Mouse (Mus musculus): ENCODE measurements around the gene Mta3. TPM values are rescaled to one million over a fixed set of nuclear protein-coding genes. Genes with fewer than 3 reads are reported as not detected.
A peak's percentile ranks its signal among the peaks of the same experiment; 100 is the strongest.

Mta3 gene
- 42.4 and 44.6 TPM in 2 replicates for polyA plus RNA-seq (2014; fragmentation: Nextera tagmentation; extraction: Ambion mirVana)

GRCm38 (mm10) chr17:83706116-83706593 lies at the start of gene Mta3:
Gene Mta3 (plus strand): TSS chr17:83706163.
- ATAC-seq (ENCODE audit: insufficient number of reproducible peaks, low FRiP score, low TSS enrichment, low read depth) (peak; percentile 61), DNase-seq (ENCODE audit: low spot score) (peak; percentile 72)
- WGBS: under 1% methylated on average over 20 of the region's 56 CpGs
- no peaks in the 10 kb centered on the region for H3K9me3 ChIP-seq (ENCODE audit: control insufficient read depth, low read length)
- H3K9ac ChIP-seq (ENCODE audit: low read length): peak within 1 kb of the TSS; percentile 95
- peak within 1 kb of the TSS; percentile 86 for H3K4me2 ChIP-seq (ENCODE audit: low read depth, severe bottlenecking)
- H3K27ac ChIP-seq (replicated peaks; ENCODE audit: low read depth, low read length): peak within 1 kb of the TSS; percentile 91
- H3K4me3 ChIP-seq (ENCODE audit: low read depth, low read length): peak within 1 kb of the TSS; percentile 83
- H3K36me3 ChIP-seq (ENCODE audit: control insufficient read depth, insufficient read depth, low read length): peaks cover 3% of the 10 kb centered on the region; the same call in 1 of the 2 replicates
- no peaks in the 10 kb centered on the region for H3K27me3 ChIP-seq (ENCODE audit: control insufficient read depth, insufficient read depth, low read length)
- H3K4me1 ChIP-seq (ENCODE audit: control insufficient read depth, insufficient read depth, low read length): 0 out of 2 replicates have a peak, but pooled peaks cover 5% of the 10 kb centered on the region

GRCm38 (mm10) chr17:83657375-83657774 lies 48.6 kb upstream of the Mta3 start:
- H3K36me3 ChIP-seq (ENCODE audit: control insufficient read depth, insufficient read depth, low read length): no peaks in the 10 kb centered on the region
- DNase-seq (ENCODE audit: low spot score) (no peak), ATAC-seq (ENCODE audit: insufficient number of reproducible peaks, low FRiP score, low TSS enrichment, low read depth) (no peak)
- 71% methylated on average over 9 of the region's 9 CpGs for WGBS
- H3K27ac ChIP-seq (replicated peaks; ENCODE audit: low read depth, low read length): no peak overlapping the region
- 0 out of 2 replicates have a peak, but pooled peaks cover 3% of the 10 kb centered on the region for H3K4me1 ChIP-seq (ENCODE audit: control insufficient read depth, insufficient read depth, low read length)
- H3K4me3 ChIP-seq (ENCODE audit: low read depth, low read length): no peak overlapping the region
- no peak overlapping the region for H3K9ac ChIP-seq (ENCODE audit: low read length)
- no peaks in the 10 kb centered on the region for H3K9me3 ChIP-seq (ENCODE audit: control insufficient read depth, low read length)
- no peak overlapping the region for H3K4me2 ChIP-seq (ENCODE audit: low read depth, severe bottlenecking)
- H3K27me3 ChIP-seq (ENCODE audit: control insufficient read depth, insufficient read depth, low read length): no peaks in the 10 kb centered on the region

GRCm38 (mm10) chr17:83658943-83659342 lies 47.0 kb upstream of the Mta3 start:
- Histone ChIP-seq H3K9me3 (ENCODE audit: control insufficient read depth, low read length) (no peaks in the 10 kb centered on the region), H3K4me3 (ENCODE audit: low read depth, low read length) (no peak overlapping the region), H3K4me1 (ENCODE audit: control insufficient read depth, insufficient read depth, low read length) (0 out of 2 replicates have a peak, but pooled peaks cover 3% of the 10 kb centered on the region), H3K36me3 (ENCODE audit: control insufficient read depth, insufficient read depth, low read length) (no peaks in the 10 kb centered on the region), H3K27ac (replicated peaks; ENCODE audit: low read depth, low read length) (no peak overlapping the region), H3K27me3 (ENCODE audit: control insufficient read depth, insufficient read depth, low read length) (no peaks in the 10 kb centered on the region), H3K9ac (ENCODE audit: low read length) (no peak overlapping the region), H3K4me2 (ENCODE audit: low read depth, severe bottlenecking) (no peak overlapping the region)
- DNase-seq (ENCODE audit: low spot score): no peak
- WGBS: 70% methylated on average over 1 of the region's 1 CpGs
- ATAC-seq (ENCODE audit: insufficient number of reproducible peaks, low FRiP score, low TSS enrichment, low read depth): no peak

- no peaks in the 10 kb centered on the region for H3K9me3 ChIP-seq (ENCODE audit: control insufficient read depth, low read length)
- ATAC-seq (ENCODE audit: insufficient number of reproducible peaks, low FRiP score, low TSS enrichment, low read depth) (no peak), DNase-seq (ENCODE audit: low spot score) (no peak)
- 45% methylated on average over 8 of the region's 8 CpGs for WGBS
- H3K4me2 ChIP-seq (ENCODE audit: low read depth, severe bottlenecking): no peak overlapping the region
- no peak overlapping the region for H3K9ac ChIP-seq (ENCODE audit: low read length)
- no peaks in the 10 kb centered on the region for H3K27me3 ChIP-seq (ENCODE audit: control insufficient read depth, insufficient read depth, low read length)
- no peaks in the 10 kb centered on the region for H3K4me1 ChIP-seq (ENCODE audit: control insufficient read depth, insufficient read depth, low read length)
- no peak overlapping the region for H3K27ac ChIP-seq (replicated peaks; ENCODE audit: low read depth, low read length)
- no peak overlapping the region for H3K4me3 ChIP-seq (ENCODE audit: low read depth, low read length)
- H3K36me3 ChIP-seq (ENCODE audit: control insufficient read depth, insufficient read depth, low read length): no peaks in the 10 kb centered on the region
Measured at GRCm38 (mm10) chr17:83664761-83665160, 41.2 kb upstream of the Mta3 start.

- no peak for DNase-seq (ENCODE audit: low spot score)
- Histone ChIP-seq H3K27ac (replicated peaks; ENCODE audit: low read depth, low read length) (no peak overlapping the region), H3K27me3 (ENCODE audit: control insufficient read depth, insufficient read depth, low read length) (no peaks in the 10 kb centered on the region)
Measured at GRCm38 (mm10) chr17:83666597-83667287, 39.2 kb upstream of the Mta3 start.

GRCm38 (mm10) chr17:83667934-83668690 lies 37.9 kb upstream of the Mta3 start:
- Histone ChIP-seq H3K9ac (ENCODE audit: low read length) (no peak overlapping the region), H3K9me3 (ENCODE audit: control insufficient read depth, low read length) (no peaks in the 10 kb centered on the region), H3K4me2 (ENCODE audit: low read depth, severe bottlenecking) (no peak overlapping the region), H3K27me3 (ENCODE audit: control insufficient read depth, insufficient read depth, low read length) (no peaks in the 10 kb centered on the region), H3K27ac (replicated peaks; ENCODE audit: low read depth, low read length) (no peak overlapping the region), H3K4me3 (ENCODE audit: low read depth, low read length) (no peak overlapping the region), H3K36me3 (ENCODE audit: control insufficient read depth, insufficient read depth, low read length) (no peaks in the 10 kb centered on the region), H3K4me1 (ENCODE audit: control insufficient read depth, insufficient read depth, low read length) (no peaks in the 10 kb centered on the region)
- 82% methylated on average over 3 of the region's 3 CpGs for WGBS
- DNase-seq (ENCODE audit: low spot score) (no peak), ATAC-seq (ENCODE audit: insufficient number of reproducible peaks, low FRiP score, low TSS enrichment, low read depth) (no peak)

More at GRCm38 (mm10) chr17:83666597-83667287, 39.2 kb upstream of the Mta3 start:
- Histone ChIP-seq H3K4me2 (ENCODE audit: low read depth, severe bottlenecking) (no peak overlapping the region), H3K4me1 (ENCODE audit: control insufficient read depth, insufficient read depth, low read length) (no peaks in the 10 kb centered on the region), H3K9ac (ENCODE audit: low read length) (no peak overlapping the region), H3K4me3 (ENCODE audit: low read depth, low read length) (no peak overlapping the region), H3K9me3 (ENCODE audit: control insufficient read depth, low read length) (no peaks in the 10 kb centered on the region), H3K36me3 (ENCODE audit: control insufficient read depth, insufficient read depth, low read length) (no peaks in the 10 kb centered on the region)
- 73% methylated on average over 13 of the region's 13 CpGs for WGBS
- ATAC-seq (ENCODE audit: insufficient number of reproducible peaks, low FRiP score, low TSS enrichment, low read depth): no peak

- H3K27ac ChIP-seq (replicated peaks; ENCODE audit: low read depth, low read length): no peak overlapping the region
- H3K4me1 ChIP-seq (ENCODE audit: control insufficient read depth, insufficient read depth, low read length): no peaks in the 10 kb centered on the region
Measured at GRCm38 (mm10) chr17:83672685-83673084, 33.3 kb upstream of the Mta3 start.

GRCm38 (mm10) chr17:83677370-83677769 lies 28.6 kb upstream of the Mta3 start:
- no peak for DNase-seq (ENCODE audit: low spot score)
- no peak overlapping the region for H3K27ac ChIP-seq (replicated peaks; ENCODE audit: low read depth, low read length)
- WGBS: 68% methylated on average over 1 of the region's 1 CpGs

More at GRCm38 (mm10) chr17:83672685-83673084, 33.3 kb upstream of the Mta3 start:
- H3K9ac ChIP-seq (ENCODE audit: low read length): no peak overlapping the region
- H3K36me3 ChIP-seq (ENCODE audit: control insufficient read depth, insufficient read depth, low read length): no peaks in the 10 kb centered on the region
- H3K4me2 ChIP-seq (ENCODE audit: low read depth, severe bottlenecking): no peak overlapping the region
- no peak for ATAC-seq (ENCODE audit: insufficient number of reproducible peaks, low FRiP score, low TSS enrichment, low read depth)
- no peak overlapping the region for H3K4me3 ChIP-seq (ENCODE audit: low read depth, low read length)
- H3K9me3 ChIP-seq (ENCODE audit: control insufficient read depth, low read length): no peaks in the 10 kb centered on the region
- DNase-seq (ENCODE audit: low spot score): no peak
- no peaks in the 10 kb centered on the region for H3K27me3 ChIP-seq (ENCODE audit: control insufficient read depth, insufficient read depth, low read length)
- WGBS: 86% methylated on average over 4 of the region's 4 CpGs

More at GRCm38 (mm10) chr17:83677370-83677769, 28.6 kb upstream of the Mta3 start:
- ATAC-seq (ENCODE audit: insufficient number of reproducible peaks, low FRiP score, low TSS enrichment, low read depth): no peak
- H3K4me1 ChIP-seq (ENCODE audit: control insufficient read depth, insufficient read depth, low read length): no peaks in the 10 kb centered on the region
- no peaks in the 10 kb centered on the region for H3K9me3 ChIP-seq (ENCODE audit: control insufficient read depth, low read length)
- H3K4me2 ChIP-seq (ENCODE audit: low read depth, severe bottlenecking): no peak overlapping the region
- H3K4me3 ChIP-seq (ENCODE audit: low read depth, low read length): no peak overlapping the region
- no peak overlapping the region for H3K9ac ChIP-seq (ENCODE audit: low read length)
- no peaks in the 10 kb centered on the region for H3K27me3 ChIP-seq (ENCODE audit: control insufficient read depth, insufficient read depth, low read length)
- H3K36me3 ChIP-seq (ENCODE audit: control insufficient read depth, insufficient read depth, low read length): no peaks in the 10 kb centered on the region

Data from limb, embryonic 11.5 days (tissue).